Mouse (Mus musculus) heart, embryonic 10.5 days (tissue): Measurements from ENCODE around the gene Stk11ip. TPM values are rescaled to one million over a fixed set of nuclear protein-coding genes. Genes with fewer than 3 reads are reported as not detected.

Experiments
- DNase-seq: peaks from one replicate; pipeline ENCODE4 v3.0.0-alpha.2; 2017; ENCODE audit warnings: low spot score
- H3K27ac ChIP-seq: fragments of 300-500 bp; sonication (generic); 2 replicates; pipeline ENCODE4 v1.5.1; 2016; ENCODE audit warnings: mild to moderate bottlenecking
- H3K27me3 ChIP-seq: fragments of 300-500 bp; sonication (generic); 2 replicates; pipeline ENCODE4 v1.6.1; 2016; ENCODE audit warnings: mild to moderate bottlenecking; ENCODE audit not compliant: poor library complexity, insufficient read depth, severe bottlenecking
- H3K36me3 ChIP-seq: fragments of 300-500 bp; sonication (generic); 2 replicates; pipeline ENCODE4 v1.6.1; 2016; ENCODE audit warnings: mild to moderate bottlenecking, moderate library complexity
- H3K4me1 ChIP-seq: fragments of 300-500 bp; sonication (generic); 2 replicates; pipeline ENCODE4 v1.6.1; 2016; ENCODE audit warnings: mild to moderate bottlenecking
- H3K4me3 ChIP-seq: fragments of 300-500 bp; sonication (generic); 2 replicates; pipeline ENCODE4 v1.5.1; 2016; ENCODE audit warnings: mild to moderate bottlenecking, moderate library complexity
- H3K9me3 ChIP-seq: fragments of 300-500 bp; sonication (generic); 2 replicates; pipeline ENCODE4 v1.6.1; 2016; ENCODE audit warnings: mild to moderate bottlenecking, moderate library complexity
- WGBS: fragments of 180-500 bp; shearing (Covaris S2); methylation state at CpG from one replicate; pipeline ENCODE4 v1.1.7; 2016; 5-methylcytosine and 5-hydroxymethylcytosine counted together
- polyA plus RNA-seq: library from polyadenylated mRNA; unstranded; fragments of >200 nt; fragmentation: Nextera tagmentation; extraction: Ambion mirVana; gene quantifications from 2 replicates; pipeline ENCODE4 v1.2.1, GENCODE M21; 2016

Gene Stk11ip
- polyA plus RNA-seq, 1 experiment from 2014 or later = 22.3 TPM

DNA sequence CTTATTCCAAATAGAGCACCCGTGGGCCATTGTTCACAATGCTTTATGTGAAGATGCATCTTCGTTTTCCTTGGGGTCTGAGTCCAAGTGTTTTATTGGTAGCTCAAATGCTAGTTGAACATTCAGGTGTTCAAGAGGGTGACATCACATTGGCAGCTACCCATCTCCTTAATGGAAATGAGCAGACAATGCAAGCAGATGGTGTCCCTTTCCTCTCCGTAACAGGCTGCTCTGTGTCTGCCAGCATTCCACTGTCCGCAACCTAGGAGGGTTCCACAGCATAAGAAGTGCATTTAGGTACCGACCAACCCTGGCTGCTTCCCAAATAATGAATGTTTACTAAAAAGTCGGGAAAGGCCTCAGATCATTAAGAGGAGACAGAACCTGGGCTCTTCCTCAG, 51.4 kb downstream of the Stk11ip start:
- H3K4me3 ChIP-seq = no peak overlapping the region
- no peaks in the 10 kb centered on the region for H3K9me3 ChIP-seq
- no peaks in the 10 kb centered on the region for H3K36me3 ChIP-seq
- no peaks in the 10 kb centered on the region for H3K27me3 ChIP-seq
- no peak overlapping the region for H3K27ac ChIP-seq
- WGBS = 78% methylated on average over 6 of the region's 6 CpGs
- peaks cover 21% of the 10 kb centered on the region for H3K4me1 ChIP-seq
- DNase-seq = no peak

DNA sequence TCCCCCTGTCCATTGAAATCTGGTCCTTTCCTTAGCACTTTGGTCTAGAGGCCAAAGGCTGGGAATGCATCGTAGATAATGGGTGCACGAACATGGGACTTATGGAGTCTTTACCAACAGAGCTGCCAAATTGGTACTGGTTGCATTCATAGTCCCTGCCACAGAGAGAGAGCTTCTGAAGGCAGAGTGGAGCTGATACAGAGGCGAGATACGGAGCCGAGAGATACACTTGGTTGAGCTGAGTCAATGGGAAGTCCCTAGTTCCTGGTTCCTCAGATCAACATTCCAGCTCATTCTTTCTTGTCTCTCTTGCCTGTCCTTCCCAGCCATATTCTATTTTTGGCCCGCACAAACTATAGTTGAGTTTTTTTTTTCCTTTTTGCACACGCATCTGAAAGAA, 52.4 kb downstream of the Stk11ip start:
- whole genome bisulfite sequencing = 59% methylated on average over 7 of the region's 7 CpGs
- no peak for DNase-seq
- no peaks in the 10 kb centered on the region for H3K36me3 ChIP-seq

DNA sequence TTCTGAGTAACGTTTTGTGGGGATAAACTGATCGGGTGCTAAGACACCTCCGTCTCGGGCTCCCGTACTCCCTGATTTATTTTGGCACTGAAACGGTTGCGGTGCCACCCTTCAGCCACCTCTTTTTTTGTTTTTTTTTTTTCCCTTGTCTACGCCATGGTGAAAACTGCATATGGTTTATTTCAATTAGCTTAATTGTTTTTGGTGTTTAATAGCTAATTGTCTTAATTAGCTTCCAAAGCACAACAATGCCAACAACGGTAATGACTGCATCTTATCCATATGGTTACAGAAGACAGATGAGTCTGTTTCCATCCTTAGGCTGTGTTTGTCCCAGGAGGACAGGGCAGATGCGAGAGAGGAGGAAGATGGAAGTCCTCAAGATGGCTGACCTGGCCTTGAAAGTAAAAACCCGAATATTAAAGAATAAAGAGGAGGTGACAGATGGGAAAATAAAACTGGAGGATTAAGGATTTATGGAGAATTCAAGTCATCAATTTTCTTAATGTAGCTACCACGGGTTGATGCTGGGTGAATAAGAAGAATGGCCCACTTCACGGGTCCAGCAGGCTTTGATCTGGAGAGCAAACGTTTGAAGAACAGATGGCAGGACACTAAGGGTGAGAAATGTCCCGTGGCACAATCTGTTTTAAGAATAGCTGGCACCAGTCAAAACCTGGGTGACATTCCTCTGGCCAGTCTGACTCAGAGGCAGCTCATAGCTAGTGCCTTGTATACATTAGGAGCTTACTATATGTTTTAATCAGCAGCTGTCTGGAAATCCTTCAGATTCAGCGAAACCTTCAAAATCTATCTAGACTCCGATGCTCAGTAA, 53.4 kb downstream of the Stk11ip start:
- no peaks in the 10 kb centered on the region for H3K27me3 ChIP-seq
- 76% methylated on average over 17 of the region's 17 CpGs for WGBS
- DNase-seq = no peak
- H3K4me1 ChIP-seq = peaks cover 21% of the 10 kb centered on the region
- H3K9me3 ChIP-seq = no peaks in the 10 kb centered on the region
- H3K27ac ChIP-seq = no peak overlapping the region
- H3K4me3 ChIP-seq = no peak overlapping the region
- no peaks in the 10 kb centered on the region for H3K36me3 ChIP-seq

More for the DNA sequence above, 52.4 kb downstream of the Stk11ip start:
- no peaks in the 10 kb centered on the region for H3K9me3 ChIP-seq
- H3K4me3 ChIP-seq = no peak overlapping the region
- H3K27me3 ChIP-seq = no peaks in the 10 kb centered on the region
- peaks cover 21% of the 10 kb centered on the region for H3K4me1 ChIP-seq
- no peak overlapping the region for H3K27ac ChIP-seq

DNA sequence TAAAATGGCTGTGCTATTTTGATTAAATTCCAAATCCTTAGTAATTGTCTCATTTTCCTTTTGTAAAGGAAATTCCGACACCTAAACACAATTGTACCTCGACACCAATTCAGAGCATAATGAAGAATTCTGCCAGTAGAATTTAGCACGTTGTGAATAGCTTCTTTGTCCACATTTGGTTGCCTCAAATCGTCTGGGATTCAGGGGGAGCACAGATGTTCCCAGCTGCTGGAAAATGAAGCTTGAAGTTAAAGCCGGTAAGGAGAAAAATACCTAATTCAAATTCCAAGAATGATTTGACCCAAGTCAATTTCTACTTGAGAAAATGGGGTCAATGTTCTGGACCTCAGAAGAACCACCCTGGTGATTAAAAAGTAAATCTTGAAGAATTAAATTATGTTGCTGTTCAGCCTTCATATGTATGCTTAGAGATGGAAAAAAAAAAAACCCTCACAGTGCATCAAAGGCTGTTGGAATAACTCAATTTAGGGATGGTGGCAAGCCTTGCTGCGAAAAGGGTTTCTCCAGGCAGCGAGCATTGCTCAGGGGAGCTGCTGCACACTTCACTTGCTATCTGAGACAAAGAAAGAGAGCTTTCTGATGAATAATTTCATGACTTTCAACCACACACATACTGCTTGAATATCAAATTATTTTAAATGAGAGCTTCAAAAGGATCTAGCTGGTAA, 60.8 kb downstream of the Stk11ip start:
- Histone ChIP-seq H3K9me3 (no peaks in the 10 kb centered on the region), H3K4me1 (no peaks in the 10 kb centered on the region), H3K36me3 (no peaks in the 10 kb centered on the region), H3K4me3 (no peak overlapping the region), H3K27ac (no peak overlapping the region), H3K27me3 (no peaks in the 10 kb centered on the region)
- WGBS = 61% methylated on average over 7 of the region's 7 CpGs
- DNase-seq = no peak

DNA sequence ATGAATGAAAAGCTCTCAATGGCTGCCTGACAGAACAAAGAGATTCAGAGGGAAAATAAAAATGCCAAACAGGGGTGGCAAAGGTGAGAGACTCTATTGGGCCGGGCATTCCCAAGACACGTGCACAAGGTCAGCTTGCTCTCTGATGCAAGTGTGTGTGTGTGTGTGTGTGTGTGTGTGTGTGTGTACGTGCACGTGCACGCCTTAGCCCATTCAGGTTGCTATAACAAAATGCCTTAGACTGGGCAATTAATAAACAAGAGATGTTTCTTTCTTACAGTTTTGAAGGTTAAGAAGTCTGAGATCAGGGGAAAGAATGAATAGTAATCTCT, 61.3 kb downstream of the Stk11ip start:
- no peaks in the 10 kb centered on the region for H3K27me3 ChIP-seq
- DNase-seq = no peak
- peaks cover under 1% of the 10 kb centered on the region for H3K4me1 ChIP-seq
- no peaks in the 10 kb centered on the region for H3K36me3 ChIP-seq
- no peak overlapping the region for H3K27ac ChIP-seq
- 87% methylated on average over 5 of the region's 5 CpGs for WGBS
- H3K4me3 ChIP-seq = no peak overlapping the region
- H3K9me3 ChIP-seq = no peaks in the 10 kb centered on the region

DNA sequence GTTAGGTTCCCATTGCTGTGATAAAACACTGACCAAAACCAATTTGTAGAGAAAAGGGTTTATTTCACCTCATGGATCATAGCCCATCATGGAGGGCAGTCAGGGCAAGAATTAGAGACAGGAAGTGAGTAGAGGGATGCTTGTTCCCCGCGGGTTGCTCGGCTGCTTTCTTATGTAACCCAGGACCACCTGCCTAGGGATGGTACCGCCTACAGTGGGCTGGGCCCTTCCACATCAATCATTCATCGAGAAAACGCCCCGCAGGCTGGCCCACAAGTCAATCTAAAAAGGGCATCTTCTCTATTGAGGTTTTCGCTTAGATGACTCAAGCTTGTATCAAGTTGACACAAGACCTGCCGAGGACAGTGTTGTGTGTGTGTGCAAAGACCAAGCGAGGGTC, 61.7 kb downstream of the Stk11ip start:
- WGBS = 67% methylated on average over 10 of the region's 10 CpGs
- peak; percentile 72 for DNase-seq

DNA sequence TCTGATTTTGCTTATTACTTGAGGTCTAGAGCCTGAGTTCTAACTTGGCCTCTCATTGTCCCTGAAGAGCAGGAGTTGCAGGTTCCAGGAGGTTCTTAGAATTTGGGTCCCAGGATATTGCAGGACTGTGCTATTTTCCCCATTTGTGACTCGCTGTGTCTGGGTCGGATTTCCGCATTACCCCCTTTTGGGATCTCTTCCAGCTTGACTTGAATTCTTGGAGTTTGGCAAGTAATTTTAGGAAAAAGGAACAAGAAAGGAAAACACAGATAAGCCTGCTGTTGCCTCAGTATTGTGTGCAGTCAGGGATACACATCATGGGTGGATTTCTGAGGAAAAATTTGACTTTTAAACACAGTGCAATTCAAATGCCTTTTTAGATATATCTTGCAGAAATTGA, 65.5 kb downstream of the Stk11ip start:
- 79% methylated on average over 3 of the region's 3 CpGs for WGBS
- H3K27me3 ChIP-seq = 0 out of 2 replicates have a peak, but pooled peaks cover 4% of the 10 kb centered on the region
- no peak overlapping the region for H3K27ac ChIP-seq
- no peak overlapping the region for H3K4me3 ChIP-seq
- no peaks in the 10 kb centered on the region for H3K9me3 ChIP-seq
- peaks cover 30% of the 10 kb centered on the region for H3K4me1 ChIP-seq
- H3K36me3 ChIP-seq = no peaks in the 10 kb centered on the region
- DNase-seq = no peak

More for the DNA sequence above, 61.7 kb downstream of the Stk11ip start:
- H3K4me1 ChIP-seq = peaks cover 5% of the 10 kb centered on the region
- no peaks in the 10 kb centered on the region for H3K36me3 ChIP-seq
- no peak overlapping the region for H3K27ac ChIP-seq
- no peaks in the 10 kb centered on the region for H3K27me3 ChIP-seq
- no peak overlapping the region for H3K4me3 ChIP-seq
- H3K9me3 ChIP-seq = no peaks in the 10 kb centered on the region

Other genes starting within 250 kb of the Stk11ip start
- gene Resp18, start 243.1 kb upstream of the Stk11ip start, polyA plus RNA-seq = not detected in 2 replicates
- gene Dnpep, start 203.5 kb upstream of the Stk11ip start, polyA plus RNA-seq = 142 and 144 TPM in 2 replicates
- gene Des, start 161.2 kb upstream of the Stk11ip start, polyA plus RNA-seq = 341 and 642 TPM in 2 replicates
- 77.9 and 80.0 TPM in 2 replicates for gene Speg, start 146.2 kb upstream of the Stk11ip start, polyA plus RNA-seq
- gene Gmppa, start 85.6 kb upstream of the Stk11ip start, polyA plus RNA-seq = 73.4 and 75.4 TPM in 2 replicates
- gene Asic4, start 71.1 kb upstream of the Stk11ip start, polyA plus RNA-seq = 0.79 and 2.3 TPM in 2 replicates
- 30.8 and 30.9 TPM in 2 replicates for gene Chpf, start 42.2 kb upstream of the Stk11ip start, polyA plus RNA-seq
- gene Tmem198, start 42.0 kb upstream of the Stk11ip start, polyA plus RNA-seq = 0.36 and 0.39 TPM in 2 replicates
- gene Obsl1, start 15.1 kb upstream of the Stk11ip start, polyA plus RNA-seq = 103 and 107 TPM in 2 replicates
- 7.8 and 8.2 TPM in 2 replicates for gene Inha, start 14.5 kb upstream of the Stk11ip start, polyA plus RNA-seq
- 20.0 and 29.8 TPM in 2 replicates for gene Slc4a3, start 24.7 kb downstream of the Stk11ip start, polyA plus RNA-seq